Mouse (Mus musculus) liver, embryonic 11.5 days (tissue): Measurements from ENCODE around the gene Ddah2. TPM values are rescaled to one million over a fixed set of nuclear protein-coding genes. Genes with fewer than 3 reads are reported as not detected.

Experiments
- ATAC-seq: fragments of 200-750 bp; cut with Nextera tagmentation; replicated peaks from 2 replicates; pipeline ENCODE4 v1.8.0; 2017; ENCODE audit warnings: moderate number of reproducible peaks, mild to moderate bottlenecking, moderate TSS enrichment, moderate library complexity; ENCODE audit not compliant: low FRiP score
- DNase-seq: peaks from one replicate; pipeline ENCODE4 v3.0.0-alpha.2; 2017; ENCODE audit warnings: low spot score
- H3K27ac ChIP-seq: fragments of 300-500 bp; sonication (generic); 2 replicates; pipeline ENCODE4 v1.5.1; 2014; ENCODE audit warnings: mild to moderate bottlenecking, low read depth, low read length, control low read depth
- H3K27me3 ChIP-seq: fragments of 300-500 bp; sonication (generic); replicated peaks from 2 replicates; pipeline ENCODE4 v1.6.1; 2014; ENCODE audit warnings: low read length, mixed read lengths; ENCODE audit not compliant: control insufficient read depth, insufficient read depth
- H3K36me3 ChIP-seq: fragments of 300-500 bp; sonication (generic); 2 replicates; pipeline ENCODE4 v1.6.1; 2014; ENCODE audit warnings: mild to moderate bottlenecking, low read length, moderate library complexity, mixed read lengths; ENCODE audit not compliant: control insufficient read depth, insufficient read depth
- H3K4me1 ChIP-seq: fragments of 300-500 bp; sonication (generic); replicated peaks from 2 replicates; pipeline ENCODE4 v1.6.1; 2014; ENCODE audit warnings: low read length, mixed read lengths; ENCODE audit not compliant: control insufficient read depth, insufficient read depth
- H3K4me2 ChIP-seq: fragments of 300-500 bp; sonication (generic); 2 replicates; pipeline ENCODE4 v1.6.1; 2014; ENCODE audit warnings: mild to moderate bottlenecking, control low read depth, moderate library complexity
- H3K4me3 ChIP-seq: fragments of 300-500 bp; sonication (generic); 2 replicates; pipeline ENCODE4 v1.5.1; 2014; ENCODE audit warnings: low read depth, low read length, control low read depth
- H3K9ac ChIP-seq: fragments of 300-500 bp; sonication (generic); 2 replicates; pipeline ENCODE4 v1.6.1; 2014; ENCODE audit warnings: low read depth, low read length, control low read depth
- H3K9me3 ChIP-seq: fragments of 300-500 bp; sonication (generic); 2 replicates; pipeline ENCODE4 v1.6.1; 2016; ENCODE audit warnings: low read length, inconsistent platforms, mixed read lengths; ENCODE audit not compliant: control insufficient read depth
- WGBS: fragments of 180-500 bp; shearing (Covaris S2); extraction: QIAGEN DNeasy Blood & Tissue Kit; methylation state at CpG from one replicate; pipeline ENCODE4 v1.1.7; 2014; 5-methylcytosine and 5-hydroxymethylcytosine counted together
- polyA plus RNA-seq: library from polyadenylated mRNA; unstranded; fragments of >200 nt; fragmentation: Nextera tagmentation; extraction: Ambion mirVana; gene quantifications from 2 replicates; pipeline ENCODE4 v1.2.1, GENCODE M21; 2014

Ddah2 gene
- polyA plus RNA-seq, 1 experiment from 2014 or later = 132 TPM

- no peak for DNase-seq
- Histone ChIP-seq H3K27ac (no peak within 1 kb of the TSS), H3K9ac (no peak within 1 kb of the TSS; the same call in 1 of the 2 replicates), H3K4me2 (peak within 1 kb of the TSS; percentile 28; the same call in 1 of the 2 replicates), H3K36me3 (no peaks in the 10 kb centered on the region), H3K9me3 (no peaks in the 10 kb centered on the region), H3K27me3 (peaks cover 11% of the 10 kb centered on the region; the same call in 1 of the 2 replicates), H3K4me1 (peaks cover 26% of the 10 kb centered on the region), H3K4me3 (no peak within 1 kb of the TSS)
- no peak for ATAC-seq
- WGBS = 40% methylated on average over 10 of the region's 10 CpGs
Measured at GRCm38 (mm10) chr17:35076507-35077176, 17.8 kb downstream of the Ddah2 start, which contains the start of gene Ly6g6e. TSS of gene Ly6g6e (plus strand) at chr17:35076902.

DNA sequence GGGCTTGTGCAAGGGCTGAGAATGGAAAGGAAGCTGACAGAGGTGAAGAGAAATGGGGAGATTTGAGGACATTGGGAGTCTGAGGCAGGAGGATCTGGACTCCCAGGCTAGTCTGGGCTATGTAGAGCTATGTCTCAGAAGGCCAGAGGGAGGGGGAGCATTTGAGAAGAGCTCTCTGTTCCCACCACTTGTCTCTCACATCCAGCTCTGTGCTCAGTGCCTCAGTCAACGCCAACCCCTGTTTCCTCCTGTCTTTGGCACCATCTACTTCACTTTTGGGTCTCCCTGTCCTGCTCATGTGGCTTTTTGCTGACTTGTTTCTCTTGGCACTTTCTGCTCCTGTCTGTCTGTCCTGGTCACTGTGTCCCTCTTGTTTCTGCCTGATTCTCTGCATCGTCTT is 18.4 kb downstream of the Ddah2 start:
- H3K9me3 ChIP-seq = no peaks in the 10 kb centered on the region
- H3K27me3 ChIP-seq = peaks cover 7% of the 10 kb centered on the region; the same call in 1 of the 2 replicates
- no peak overlapping the region for H3K27ac ChIP-seq
- no peak for ATAC-seq
- H3K4me1 ChIP-seq = peaks cover 26% of the 10 kb centered on the region
- peak overlapping the region; percentile 28; the same call in 1 of the 2 replicates for H3K4me2 ChIP-seq
- DNase-seq = no peak
- 40% methylated on average over 2 of the region's 2 CpGs for WGBS
- H3K4me3 ChIP-seq = no peak overlapping the region
- H3K9ac ChIP-seq = no peak overlapping the region
- H3K36me3 ChIP-seq = no peaks in the 10 kb centered on the region

DNA sequence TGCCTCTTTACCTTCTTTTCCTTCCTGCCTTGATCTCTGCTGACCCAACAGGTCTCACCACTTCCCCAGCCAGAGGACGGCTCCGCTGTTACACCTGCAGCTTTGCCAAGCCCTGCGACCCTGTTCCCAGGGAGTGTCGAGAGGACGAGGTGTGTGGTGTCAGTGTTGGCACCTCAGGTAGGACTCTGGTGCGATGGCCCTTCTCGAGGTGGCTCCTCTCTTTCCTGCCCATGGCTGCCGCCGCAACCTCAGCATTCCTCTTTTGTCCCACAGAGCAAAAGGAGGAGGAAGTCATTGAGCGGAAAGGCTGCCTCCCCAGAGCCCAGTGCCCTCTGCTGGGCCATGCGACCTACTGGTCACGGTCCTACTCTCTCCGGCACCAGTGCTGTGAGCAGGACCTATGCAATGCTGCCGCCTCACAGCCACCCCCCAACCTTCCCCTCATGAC is 19.0 kb downstream of the Ddah2 start, which contains the start of gene Ly6g6d:
Gene Ly6g6d (minus strand): TSS at position 280 of the 448 bp plus-strand sequence.
- ATAC-seq (no peak), DNase-seq (no peak)
- 0 out of 2 replicates have a peak within 1 kb of the TSS, but pooled peaks have one; percentile 0 for H3K27ac ChIP-seq
- H3K4me1 ChIP-seq = peaks cover 26% of the 10 kb centered on the region
- no peak within 1 kb of the TSS for H3K4me3 ChIP-seq
- no peaks in the 10 kb centered on the region for H3K36me3 ChIP-seq
- peaks cover 7% of the 10 kb centered on the region; the same call in 1 of the 2 replicates for H3K27me3 ChIP-seq
- H3K4me2 ChIP-seq = peak within 1 kb of the TSS; percentile 28; the same call in 1 of the 2 replicates
- WGBS = 17% methylated on average over 14 of the region's 14 CpGs
- H3K9ac ChIP-seq = no peak within 1 kb of the TSS; the same call in 1 of the 2 replicates
- H3K9me3 ChIP-seq = no peaks in the 10 kb centered on the region

GRCm38 (mm10) chr17:35079778-35080177 is 20.9 kb downstream of the Ddah2 start:
- 12% methylated on average over 9 of the region's 9 CpGs for WGBS
- Histone ChIP-seq H3K4me2 (peak overlapping the region; percentile 64), H3K27me3 (0 out of 2 replicates have a peak, but pooled peaks cover 3% of the 10 kb centered on the region), H3K36me3 (no peaks in the 10 kb centered on the region), H3K9me3 (no peaks in the 10 kb centered on the region), H3K27ac (peak overlapping the region; percentile 74), H3K4me1 (peaks cover 22% of the 10 kb centered on the region), H3K9ac (peak overlapping the region; percentile 61), H3K4me3 (peak overlapping the region; percentile 26)
- DNase-seq (no peak), ATAC-seq (peak; percentile 95)

DNA sequence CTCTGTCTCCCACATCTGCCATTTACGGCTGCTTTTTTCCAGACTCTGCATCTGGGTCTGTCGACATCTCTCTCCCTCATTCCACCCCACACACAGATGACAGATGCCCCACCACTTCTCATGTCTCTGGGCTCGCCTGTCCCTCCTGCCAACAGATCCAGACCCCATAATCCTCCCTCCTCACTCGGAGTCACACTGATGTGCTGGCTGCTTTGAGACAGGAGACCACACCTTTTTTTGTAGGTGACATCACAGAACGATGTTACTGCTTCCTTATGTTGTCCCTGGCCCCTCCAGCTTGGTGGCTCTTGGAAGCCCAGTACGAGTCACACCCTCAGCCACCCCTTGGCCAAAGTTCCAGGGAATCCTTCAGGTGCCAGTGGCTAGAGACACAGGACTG is 21.4 kb downstream of the Ddah2 start:
- Histone ChIP-seq H3K36me3 (no peaks in the 10 kb centered on the region), H3K4me3 (peak overlapping the region; percentile 26), H3K4me1 (peaks cover 22% of the 10 kb centered on the region), H3K27ac (peak overlapping the region; percentile 74), H3K4me2 (peak overlapping the region; percentile 64), H3K9me3 (no peaks in the 10 kb centered on the region), H3K27me3 (0 out of 2 replicates have a peak, but pooled peaks cover 3% of the 10 kb centered on the region), H3K9ac (peak overlapping the region; percentile 61)
- WGBS = 29% methylated on average over 6 of the region's 6 CpGs
- ATAC-seq (peak; percentile 44), DNase-seq (no peak)

DNA sequence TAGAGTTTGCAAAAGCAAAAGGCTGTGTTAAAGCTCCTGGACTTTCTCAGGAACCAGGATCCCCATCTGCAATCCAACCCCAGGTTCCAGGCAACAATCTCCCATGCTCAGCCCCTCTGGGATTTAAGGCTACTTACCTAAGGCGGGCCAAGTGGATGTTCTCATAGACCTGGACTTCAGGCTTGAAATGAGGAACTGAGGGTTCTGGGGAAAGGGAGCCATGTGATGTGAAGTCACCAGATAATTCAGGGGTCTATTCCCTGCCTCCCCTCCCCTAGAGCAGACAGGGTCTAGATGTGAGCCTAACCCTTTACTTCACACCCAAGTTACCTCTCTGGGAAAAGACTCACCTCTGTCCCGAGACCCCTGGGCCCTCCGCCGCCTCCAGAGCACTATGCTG is 21.9 kb downstream of the Ddah2 start:
- Histone ChIP-seq H3K4me3 (no peak overlapping the region), H3K4me1 (peaks cover 26% of the 10 kb centered on the region), H3K4me2 (peak overlapping the region; percentile 64), H3K9ac (peak overlapping the region; percentile 61; the same call in 1 of the 2 replicates), H3K27me3 (0 out of 2 replicates have a peak, but pooled peaks cover 3% of the 10 kb centered on the region), H3K27ac (peak overlapping the region; percentile 74), H3K36me3 (no peaks in the 10 kb centered on the region), H3K9me3 (no peaks in the 10 kb centered on the region)
- WGBS = 84% methylated on average over 4 of the region's 4 CpGs
- ATAC-seq (no peak), DNase-seq (no peak)

- no peaks in the 10 kb centered on the region for H3K36me3 ChIP-seq
- no peaks in the 10 kb centered on the region for H3K9me3 ChIP-seq
- H3K27me3 ChIP-seq = 0 out of 2 replicates have a peak, but pooled peaks cover 3% of the 10 kb centered on the region
- ATAC-seq = no peak
- H3K4me1 ChIP-seq = peaks cover 24% of the 10 kb centered on the region
- no peak overlapping the region for H3K4me3 ChIP-seq
- WGBS = 84% methylated on average over 16 of the region's 16 CpGs
- DNase-seq = no peak
- no peak overlapping the region for H3K27ac ChIP-seq
- H3K9ac ChIP-seq = peak overlapping the region; percentile 15; the same call in 1 of the 2 replicates
- H3K4me2 ChIP-seq = no peak overlapping the region
Measured at GRCm38 (mm10) chr17:35082841-35083576, 24.2 kb downstream of the Ddah2 start.

DNA sequence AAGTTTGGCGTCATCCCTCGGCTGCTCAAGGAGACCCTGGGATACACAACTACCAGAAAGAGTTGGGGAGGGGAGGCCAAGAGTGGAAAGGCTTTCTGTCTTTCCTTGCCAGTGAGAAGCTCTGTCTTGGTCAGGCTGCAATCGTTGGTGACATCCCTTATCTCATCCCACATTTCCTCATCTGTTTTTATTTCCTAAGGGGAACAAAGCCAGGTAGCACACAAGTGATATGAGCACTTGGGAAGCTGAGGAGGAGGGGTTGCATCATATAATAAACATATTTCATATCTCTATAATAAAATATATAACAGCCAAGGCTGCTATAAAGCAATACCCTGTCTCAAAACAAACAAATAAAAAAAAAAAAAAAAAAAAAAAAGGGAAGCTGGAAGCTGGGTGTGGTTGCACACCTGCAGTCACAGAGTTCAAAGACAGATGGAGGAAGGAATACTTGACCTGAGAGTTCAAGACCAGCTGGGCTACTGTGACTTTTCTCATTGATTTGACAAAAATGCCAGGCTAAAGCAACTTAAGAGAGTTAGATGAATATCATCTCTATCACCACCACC is 25.2 kb downstream of the Ddah2 start:
- 60% methylated on average over 3 of the region's 3 CpGs for WGBS
- H3K9me3 ChIP-seq = no peaks in the 10 kb centered on the region
- no peaks in the 10 kb centered on the region for H3K27me3 ChIP-seq
- no peak overlapping the region for H3K27ac ChIP-seq
- DNase-seq (no peak), ATAC-seq (no peak)
- H3K4me1 ChIP-seq = peaks cover 24% of the 10 kb centered on the region
- no peak overlapping the region for H3K4me2 ChIP-seq
- no peak overlapping the region for H3K4me3 ChIP-seq
- peak overlapping the region; percentile 10; the same call in 1 of the 2 replicates for H3K9ac ChIP-seq
- no peaks in the 10 kb centered on the region for H3K36me3 ChIP-seq
